Mouse (Mus musculus) lung, postnatal 4 days (tissue): ENCODE results near the gene Igf1r.
"Not testable (repeated sequence)": the region's sequence is repeated elsewhere in the genome, so short reads cannot be mapped to it uniquely, and the experiment has no call there.

Experiments
- DNase-seq, 2 experiments: peaks; one replicate each; pipeline ENCODE4 v3.0.0; 2021

Gene Igf1r

GRCm38 (mm10) chr7:68275838-68276731 lies 323.5 kb downstream of the Igf1r start:
- peak; percentile 24 to 33 for DNase-seq

GRCm38 (mm10) chr7:68277054-68277896 lies 324.6 kb downstream of the Igf1r start:
- no peak for DNase-seq

GRCm38 (mm10) chr7:68277897-68278270 lies 325.3 kb downstream of the Igf1r start:
- DNase-seq, result no peak

- DNase-seq, result no peak
These were observed 325.8 kb downstream of the Igf1r start for GRCm38 (mm10) chr7:68278385-68278784.

GRCm38 (mm10) chr7:68278908-68279307 lies 326.3 kb downstream of the Igf1r start:
- no peak for DNase-seq

- DNase-seq, result no peak
These were observed 326.9 kb downstream of the Igf1r start for GRCm38 (mm10) chr7:68279481-68279880.

- no peak for DNase-seq
These were observed 327.8 kb downstream of the Igf1r start for GRCm38 (mm10) chr7:68280352-68280869.

GRCm38 (mm10) chr7:68281341-68281740 lies 328.7 kb downstream of the Igf1r start:
- no peak for DNase-seq

GRCm38 (mm10) chr7:68282304-68283132 lies 329.9 kb downstream of the Igf1r start:
- no peak for DNase-seq

GRCm38 (mm10) chr7:68283133-68283520 lies 330.5 kb downstream of the Igf1r start:
- DNase-seq, result not testable (repeated sequence)
